Mouse (Mus musculus): Measurements from ENCODE around the gene Junb.

Junb gene

GRCm38 (mm10) chr8:84936962-84937546 is 41.5 kb downstream of the Junb start, which contains the start of gene Mast1:
Mast1 (minus strand) TSS chr8:84937359.
- peak; percentile 61 for DNase-seq

DNA sequence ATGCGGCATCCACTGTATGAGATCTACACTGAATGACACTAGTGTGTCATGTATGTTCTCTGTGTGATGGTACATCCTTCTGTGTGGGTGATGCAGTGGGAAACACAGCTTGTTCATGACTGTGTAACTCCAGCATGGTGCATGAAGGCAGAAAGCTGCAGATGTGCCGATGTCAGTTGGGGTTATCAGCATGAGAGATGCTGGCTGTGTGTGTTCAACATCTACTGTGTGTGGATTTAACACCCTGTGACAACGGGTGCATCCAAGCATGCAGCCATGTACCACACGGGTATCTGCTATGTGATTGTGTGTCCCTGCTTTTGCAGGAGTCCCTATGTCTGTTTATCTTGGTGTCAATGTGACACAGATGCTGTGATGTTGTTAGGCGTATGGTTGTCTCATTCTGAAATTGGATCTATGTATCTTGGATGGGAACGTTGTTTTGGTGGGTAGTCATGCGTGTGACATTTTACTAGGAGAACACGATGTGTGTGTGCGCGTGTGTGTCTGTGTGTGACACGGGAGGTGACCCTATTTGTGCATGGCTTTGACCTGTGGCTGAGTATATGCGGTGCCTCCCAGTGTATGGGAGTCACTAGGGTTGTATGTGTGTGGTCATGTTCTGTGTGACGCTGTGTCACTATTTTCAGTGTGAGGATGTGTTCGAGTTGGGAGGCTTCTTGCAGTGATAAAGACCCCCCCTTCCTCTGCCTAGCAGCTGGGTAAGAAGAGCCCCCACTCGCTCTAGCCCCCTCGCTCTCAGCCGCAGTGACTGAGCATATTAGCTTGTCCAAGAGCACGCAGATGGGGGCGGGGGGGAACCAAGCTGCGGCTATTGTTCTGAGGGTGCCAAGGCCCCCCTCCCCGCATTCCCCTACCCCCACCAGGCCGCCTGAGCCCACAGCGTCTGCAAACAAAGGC is 42.2 kb downstream of the Junb start:
- no peak for DNase-seq

DNA sequence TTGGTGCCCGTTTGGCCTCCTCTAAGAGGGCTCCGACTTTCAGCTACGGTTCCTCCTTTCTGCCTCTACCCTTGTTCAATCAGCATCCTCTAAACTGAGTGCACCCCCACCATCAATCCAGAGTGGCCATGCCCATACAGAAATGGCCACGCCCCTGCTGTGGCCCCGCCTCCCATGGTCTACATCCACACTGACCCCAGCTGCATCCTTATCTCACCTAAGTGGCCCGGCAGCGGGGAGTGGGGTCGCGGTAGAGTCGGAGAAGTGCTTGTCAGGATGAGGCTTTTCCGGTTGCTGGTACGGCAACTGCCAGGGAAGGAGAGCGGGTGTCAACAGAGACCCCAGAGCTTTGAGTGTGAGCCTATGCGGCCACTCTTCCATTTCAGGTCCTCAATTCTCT is 43.0 kb downstream of the Junb start:
- no peak for DNase-seq

GRCm38 (mm10) chr8:84934860-84935259 is 43.7 kb downstream of the Junb start:
- no peak for DNase-seq

- no peak for DNase-seq
Observed at GRCm38 (mm10) chr8:84933767-84934559, 44.6 kb downstream of the Junb start.

DNA sequence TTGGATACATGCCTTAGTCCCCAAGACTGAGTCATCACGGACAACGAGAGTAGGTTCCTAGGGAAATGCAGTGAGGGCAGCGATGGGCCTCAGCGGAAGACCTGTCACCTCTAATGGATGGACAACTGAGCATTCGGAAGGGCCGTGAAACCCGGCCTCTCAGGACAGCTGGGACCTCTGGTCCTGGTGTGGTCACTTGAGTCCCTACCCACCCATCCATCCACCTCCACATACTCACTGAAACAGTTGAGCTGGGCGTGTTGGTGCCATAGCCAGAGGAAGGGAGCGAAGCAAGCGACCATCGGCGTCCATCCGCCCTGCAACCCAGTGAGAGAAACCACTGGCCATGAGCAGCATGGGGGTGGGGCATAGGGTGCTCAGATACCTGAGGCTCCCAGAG is 47.9 kb downstream of the Junb start:
- no peak for DNase-seq

GRCm38 (mm10) chr8:84928456-84929306 is 49.8 kb downstream of the Junb start:
- peak; percentile 71 for DNase-seq

DNA sequence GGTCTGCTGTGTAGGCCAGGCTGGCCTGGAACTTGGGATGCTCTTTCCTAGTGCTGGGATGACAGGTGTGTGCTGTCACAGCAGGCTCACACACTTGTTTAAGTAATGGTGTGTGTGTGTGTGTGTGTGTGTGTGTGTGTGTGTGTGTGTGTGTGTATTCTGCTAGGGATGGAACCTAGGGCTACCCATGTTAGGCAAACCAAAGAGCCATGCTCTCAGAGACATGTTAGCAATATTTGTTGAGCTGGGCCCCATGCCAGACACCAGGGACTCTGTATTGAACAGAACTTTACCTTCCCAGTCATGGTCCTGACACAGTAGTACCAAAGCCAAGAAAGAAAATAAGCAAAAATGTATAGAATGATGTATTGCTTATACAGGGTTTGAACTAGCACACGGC is 51.0 kb downstream of the Junb start:
- DNase-seq, result no peak

DNA sequence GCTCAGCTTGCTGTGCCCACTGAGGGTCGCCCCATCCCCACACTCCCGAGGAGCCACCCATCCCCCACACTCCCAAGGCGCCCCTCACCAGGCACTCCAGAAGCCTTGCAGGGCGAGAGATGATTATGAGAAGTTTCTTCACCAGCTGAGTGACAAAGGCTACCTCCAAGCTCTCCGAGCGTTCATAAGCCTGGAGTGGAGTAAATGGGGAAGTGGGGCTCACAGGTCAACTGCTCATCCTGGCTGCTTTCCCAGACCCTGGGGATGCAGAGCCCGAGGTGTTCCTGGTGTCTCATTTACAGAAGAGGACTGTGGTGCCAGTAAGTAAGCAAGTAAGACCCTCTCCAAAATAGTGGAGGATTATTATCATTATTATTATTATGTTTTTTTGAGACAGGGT is 53.0 kb downstream of the Junb start:
- DNase-seq, result no peak
